8 mouse cellular contexts compared by ENCODE assay signal in the genomic region with DNA sequence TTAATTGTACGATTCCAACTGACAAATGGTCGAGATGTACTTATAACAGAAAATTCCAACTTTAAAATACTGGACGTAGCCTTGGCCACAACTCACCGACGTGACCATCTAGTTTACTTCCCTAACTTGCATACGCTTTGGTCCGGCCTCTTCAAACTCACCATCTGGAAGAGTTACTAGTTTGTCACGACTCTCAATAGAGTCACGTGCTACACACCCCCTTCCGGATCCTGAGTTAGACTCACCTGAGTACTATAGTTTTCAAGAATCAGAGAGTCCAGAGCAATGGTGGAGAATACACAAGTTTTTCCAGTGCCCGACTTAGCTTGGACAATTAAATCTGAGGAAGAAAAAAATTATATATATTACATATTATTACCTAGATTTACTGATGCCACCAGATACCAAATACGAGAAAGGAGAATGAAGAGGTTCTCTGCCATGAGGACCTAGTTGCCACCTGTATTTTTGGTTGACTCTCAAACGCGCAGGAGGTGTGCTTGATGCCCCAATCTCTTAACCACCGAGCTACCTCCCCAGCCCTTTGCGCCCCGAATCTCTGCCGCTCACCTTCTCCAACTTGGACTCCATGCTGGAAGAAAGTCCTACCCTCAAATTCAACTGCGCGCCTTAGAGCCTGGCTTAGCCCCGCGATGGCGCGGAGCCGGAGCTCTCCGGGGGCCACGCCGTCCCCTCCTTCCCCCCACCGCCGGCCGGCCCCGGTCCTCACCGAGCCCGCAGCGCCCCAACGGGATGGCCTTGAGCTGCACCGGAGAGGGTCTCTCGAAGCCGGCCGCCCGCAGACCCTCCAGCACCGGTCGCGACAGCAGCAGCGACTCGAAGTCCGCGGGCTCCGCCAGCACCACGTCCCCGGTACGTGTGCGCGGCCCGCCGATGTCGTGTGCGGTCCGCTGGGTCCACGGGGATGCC. TPM values are rescaled to one million over a fixed set of nuclear protein-coding genes. Genes with fewer than 3 reads are reported as not detected.
DNase-seq lines count a peak whose midpoint lies in the region; ATAC-seq and TF ChIP-seq lines count a peak whose summit lies in the region.

No protein-coding gene starts in this region.

- H3ac ChIP-seq in C2C12 (ENCODE audit: control insufficient read depth, insufficient read length, low read depth) = peak overlapping the region; percentile 98

- H3K9ac ChIP-seq in heart, adult 2 months (ENCODE audit: low read depth, low read length) = peak overlapping the region; percentile 94
- peak overlapping the region; percentile 93 for H3K9ac ChIP-seq in embryonic facial prominence, embryonic 15.5 days

- peaks cover 20% of the 10 kb centered on the region for H3K79me3 ChIP-seq in C2C12 (ENCODE audit: low read depth)

- no peak for TF ChIP-seq POLR2A in heart, adult 2 months (IDR thresholded peaks at IDR 0.05; ENCODE audit: insufficient read depth, low read depth, low read length)
- TF ChIP-seq POLR2A in small intestine, adult 2 months (IDR thresholded peaks at IDR 0.05; ENCODE audit: low read depth, low read length) = no peak

- H3K27ac ChIP-seq in heart, adult 2 months = peak overlapping the region; percentile 61
- peak overlapping the region; percentile 82 for H3K27ac ChIP-seq in embryonic facial prominence, embryonic 15.5 days (replicated peaks)
- peak overlapping the region; percentile 93 for H3K27ac ChIP-seq in limb, embryonic 10.5 days
- H3K27ac ChIP-seq in small intestine, adult 2 months (ENCODE audit: insufficient read depth, low read depth, low read length) = no peak overlapping the region

- no peak for TF ChIP-seq CTCF in heart, adult 2 months (IDR thresholded peaks at IDR 0.05)
- TF ChIP-seq CTCF in C2C12 (IDR thresholded peaks at IDR 0.05; ENCODE audit: control insufficient read depth, insufficient read depth, insufficient read length) = no peak
- no peak for TF ChIP-seq CTCF in small intestine, adult 2 months (IDR thresholded peaks at IDR 0.05; ENCODE audit: extremely low read depth, insufficient read length, insufficient replicate concordance, low read depth, low read length)

- intact Hi-C loops in heart, adult 2 months (cut with DNase I) = loop anchor here (1.0 to 5.0 kb wide), 5 partner anchors 40 to 271 kb away; a partner anchor contains a TSS
- intact Hi-C loops in heart, postnatal 25 days (cut with DNase I) = loop anchor here (1.0 to 5.0 kb wide), 4 partner anchors 40 to 272 kb away; a partner anchor contains a TSS

- H3K9me3 ChIP-seq in embryonic facial prominence, embryonic 15.5 days (replicated peaks) = no peaks in the 10 kb centered on the region
- no peaks in the 10 kb centered on the region for H3K9me3 ChIP-seq in limb, embryonic 10.5 days (replicated peaks)

- peaks cover 6% of the 10 kb centered on the region; the same call in 1 of the 2 replicates for H3K36me3 ChIP-seq in heart, adult 2 months (ENCODE audit: control insufficient read depth, insufficient read depth, low read length)
- H3K36me3 ChIP-seq in C2C12 (ENCODE audit: control insufficient read depth, insufficient read depth) = peaks cover 32% of the 10 kb centered on the region
- peaks cover 23% of the 10 kb centered on the region for H3K36me3 ChIP-seq in embryonic facial prominence, embryonic 15.5 days
- H3K36me3 ChIP-seq in limb, embryonic 10.5 days = peaks cover 32% of the 10 kb centered on the region
- H3K36me3 ChIP-seq in small intestine, adult 2 months (ENCODE audit: control insufficient read depth, insufficient read depth, low read length) = peaks cover 8% of the 10 kb centered on the region; the same call in 1 of the 2 replicates

- H3K79me2 ChIP-seq in heart, adult 2 months (replicated peaks; ENCODE audit: control insufficient read depth, insufficient read depth, low read length) = 0 out of 2 replicates have a peak, but pooled peaks cover 1% of the 10 kb centered on the region
- peaks cover 24% of the 10 kb centered on the region for H3K79me2 ChIP-seq in C2C12 (ENCODE audit: control insufficient read depth, insufficient read depth)

- no peak for DNase-seq in heart, adult 2 months
- no peak for DNase-seq in heart, postnatal 25 days (ENCODE audit: low spot score)
- no peak for DNase-seq in limb, embryonic 10.5 days (ENCODE audit: low spot score)
- no peak for DNase-seq in ovary, postnatal 36 days (ENCODE audit: low spot score)

- peaks cover 3% of the 10 kb centered on the region for H3K4me1 ChIP-seq in heart, adult 2 months (ENCODE audit: control insufficient read depth, insufficient read depth, low read length)
- peaks cover 8% of the 10 kb centered on the region for H3K4me1 ChIP-seq in embryonic facial prominence, embryonic 15.5 days
- H3K4me1 ChIP-seq in limb, embryonic 10.5 days = peaks cover 17% of the 10 kb centered on the region
- H3K4me1 ChIP-seq in small intestine, adult 2 months (ENCODE audit: control insufficient read depth, insufficient read depth, insufficient read length, low read length) = no peaks in the 10 kb centered on the region; the same call in 1 of the 2 replicates

- ATAC-seq in embryonic facial prominence, embryonic 15.5 days (ENCODE audit: insufficient number of reproducible peaks, low FRiP score, low TSS enrichment, low read depth) = peak; percentile 70
- ATAC-seq in activated CD4-positive, CD25-positive, alpha-beta regulatory T cell, adult 4 months = no peak

- no peak for TF ChIP-seq EP300 in heart, adult 2 months (IDR thresholded peaks at IDR 0.05; ENCODE audit: insufficient read depth, low read depth, low read length)

- peak overlapping the region; percentile 86 for H3K4me3 ChIP-seq in heart, adult 2 months
- peak overlapping the region; percentile 83 for H3K4me3 ChIP-seq in C2C12 (ENCODE audit: insufficient read depth, poor library complexity, severe bottlenecking)
- H3K4me3 ChIP-seq in embryonic facial prominence, embryonic 15.5 days (replicated peaks) = peak overlapping the region; percentile 95
- H3K4me3 ChIP-seq in limb, embryonic 10.5 days = peak overlapping the region; percentile 95
- peak overlapping the region; percentile 87 for H3K4me3 ChIP-seq in small intestine, adult 2 months (ENCODE audit: low read depth, low read length)

- H3K27me3 ChIP-seq in heart, adult 2 months (ENCODE audit: control insufficient read depth, insufficient read depth, low read length) = no peaks in the 10 kb centered on the region
- H3K27me3 ChIP-seq in C2C12 (ENCODE audit: control insufficient read depth, insufficient read depth, insufficient read length) = no peaks in the 10 kb centered on the region
- no peaks in the 10 kb centered on the region for H3K27me3 ChIP-seq in embryonic facial prominence, embryonic 15.5 days
- no peaks in the 10 kb centered on the region for H3K27me3 ChIP-seq in limb, embryonic 10.5 days (ENCODE audit: low read depth, poor library complexity, severe bottlenecking)
- H3K27me3 ChIP-seq in small intestine, adult 2 months (ENCODE audit: control insufficient read depth, insufficient read depth, low read length) = no peaks in the 10 kb centered on the region

- H3K4me2 ChIP-seq in embryonic facial prominence, embryonic 15.5 days (replicated peaks) = peak overlapping the region; percentile 66

- WGBS in heart, adult 2 months = 8% methylated on average over 60 of the region's 60 CpGs
- 7% methylated on average over 60 of the region's 60 CpGs for WGBS in embryonic facial prominence, embryonic 15.5 days
- 9% methylated on average over 60 of the region's 60 CpGs for WGBS in limb, embryonic 10.5 days
- WGBS in small intestine, adult 2 months = 4% methylated on average over 60 of the region's 60 CpGs

TF ChIP-seq in C2C12, 6 proteins besides CTCF, POLR2A, EP300 and RAD21:
- TF ChIP-seq USF1 (IDR thresholded peaks at IDR 0.05; ENCODE audit: low read depth) = peak; percentile 46
- no peak for TF ChIP-seq MYOD1 (IDR thresholded peaks at IDR 0.05; ENCODE audit: control insufficient read depth, insufficient read length, low read depth)
- no peak for TF ChIP-seq MYOG (IDR thresholded peaks at IDR 0.05; ENCODE audit: control insufficient read depth, extremely low read depth, insufficient read length)

RNA-seq across cellular contexts. Expression of a gene that starts 0.7 kb away (rescaled TPM):
- 10 to 100 TPM in 1 of 2 experiments, 1 to 10 TPM in 1; 9.2 to 12.3 TPM for total RNA-seq in heart, adult 2 months (2021)
- 4.1 and 6.5 TPM in 2 replicates for polyA plus RNA-seq in heart, adult 2 months (2012; rRNA removed)
- total RNA-seq in heart, postnatal 25 days (2021) = 10 to 100 TPM in 1 of 2 experiments, 1 to 10 TPM in 1; 9.0 to 10.2 TPM
- polyA plus RNA-seq in C2C12 (2012; fragmentation: generic; extraction: Trizol) = 15.7 TPM
- polyA plus RNA-seq in embryonic facial prominence, embryonic 15.5 days (2015; fragmentation: Nextera tagmentation; extraction: Ambion mirVana) = 30.6 and 32.6 TPM in 2 replicates
- polyA plus RNA-seq in limb, embryonic 10.5 days (2016; fragmentation: Nextera tagmentation; extraction: Ambion mirVana) = 51.6 and 53.4 TPM in 2 replicates
- 13.4 and 15.8 TPM in 2 replicates for polyA plus RNA-seq in small intestine, adult 2 months (2012; rRNA removed)
- 1 to 10 TPM; 9.7 to 9.8 TPM for polyA plus RNA-seq in activated CD4-positive, CD25-positive, alpha-beta regulatory T cell, adult 4 months (2017; shearing (Covaris generic))

RNA-seq across cellular contexts. Expression of a gene that starts 17.7 kb away (rescaled TPM):
- 10 to 100 TPM; 16.1 to 16.2 TPM for total RNA-seq in heart, adult 2 months (2021)
- polyA plus RNA-seq in heart, adult 2 months (2012; rRNA removed) = 11.5 and 22.4 TPM in 2 replicates
- total RNA-seq in heart, postnatal 25 days (2021) = 10 to 100 TPM; 18.8 to 25.7 TPM
- 6.3 TPM for polyA plus RNA-seq in C2C12 (2012; fragmentation: generic; extraction: Trizol)
- 5.2 and 6.7 TPM in 2 replicates for polyA plus RNA-seq in embryonic facial prominence, embryonic 15.5 days (2015; fragmentation: Nextera tagmentation; extraction: Ambion mirVana)
- polyA plus RNA-seq in limb, embryonic 10.5 days (2016; fragmentation: Nextera tagmentation; extraction: Ambion mirVana) = 0.33 and 0.50 TPM in 2 replicates
- polyA plus RNA-seq in small intestine, adult 2 months (2012; rRNA removed) = 0.80 and 0.91 TPM in 2 replicates
- 1 to 10 TPM; 1.7 to 2.4 TPM for polyA plus RNA-seq in activated CD4-positive, CD25-positive, alpha-beta regulatory T cell, adult 4 months (2017; shearing (Covaris generic))
